Mouse (Mus musculus): ENCODE measurements around the gene Snx21.

- TF ChIP-seq GATA1 (IDR thresholded peaks at IDR 0.05; ENCODE audit: borderline replicate concordance, low read length) (no peak), FLI1 (IDR thresholded peaks at IDR 0.05; ENCODE audit: low read length) (no peak)
Observed at GRCm38 (mm10) chr2:164800252-164801004, 14.8 kb downstream of the Snx21 start.

All from megakaryocyte, embryonic 14.5 days (primary cell).